Mouse (Mus musculus) heart, postnatal 25 days (tissue): ENCODE results near the gene Gtf2h5. TPM values are rescaled to one million over a fixed set of nuclear protein-coding genes. Genes with fewer than 3 reads are reported as not detected.

Experiments used
- DNase-seq: peaks from one replicate; pipeline ENCODE4 v3.0.0; 2022; ENCODE audit warnings: low spot score
- intact Hi-C: fragments of 180-260 bp; cut with DNase I; formaldehyde crosslinking; loops from one replicate; pipeline ENCODE4 v1.15.1; 2025
- total RNA-seq, 2 experiments: library from RNA; stranded (reverse); gene quantifications; 2 replicates each; pipeline ENCODE4 v1.2.3; 2021

Gtf2h5 gene
- total RNA-seq, result 10 to 100 TPM; 68.5 to 68.6 TPM

- peak; percentile 95 for DNase-seq
- intact Hi-C loops, result no loop called here
These were observed at the start of gene Gtf2h5, which contains the start of gene Serac1 for GRCm38 (mm10) chr17:6079287-6080122. Gtf2h5 (plus strand) TSS chr17:6079786. Serac1 (minus strand) TSS chr17:6079741.

GRCm38 (mm10) chr17:6035661-6036060, 43.9 kb upstream of the Gtf2h5 start:
- DNase-seq, result no peak

DNA sequence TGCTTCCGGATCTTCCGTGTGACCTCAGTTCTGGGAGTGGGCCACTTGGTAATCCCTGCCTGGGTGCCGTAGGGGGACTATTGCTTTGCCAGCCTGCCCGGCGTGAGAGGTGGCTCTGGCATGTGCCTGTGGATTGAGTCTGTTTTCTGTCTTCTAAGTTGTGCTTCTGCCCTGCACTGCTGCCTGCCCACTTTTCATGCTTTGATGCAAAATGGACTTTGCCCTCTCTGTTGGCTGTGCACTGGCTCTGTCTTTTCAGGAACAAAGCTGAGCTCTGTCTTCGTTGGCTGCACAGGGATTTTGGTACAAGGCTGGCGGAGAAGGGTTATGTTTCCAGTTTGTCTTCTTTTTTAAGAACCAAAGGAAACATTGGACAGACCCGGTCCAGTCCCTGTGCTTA, 43.1 kb upstream of the Gtf2h5 start:
- intact Hi-C loops, result no loop called here

More at GRCm38 (mm10) chr17:6035661-6036060, 43.9 kb upstream of the Gtf2h5 start:
- intact Hi-C loops, result no loop called here

GRCm38 (mm10) chr17:6036872-6037271, 42.7 kb upstream of the Gtf2h5 start:
- no peak for DNase-seq
- intact Hi-C loops, result no loop called here

More for the DNA sequence above, 43.1 kb upstream of the Gtf2h5 start:
- no peak for DNase-seq

DNA sequence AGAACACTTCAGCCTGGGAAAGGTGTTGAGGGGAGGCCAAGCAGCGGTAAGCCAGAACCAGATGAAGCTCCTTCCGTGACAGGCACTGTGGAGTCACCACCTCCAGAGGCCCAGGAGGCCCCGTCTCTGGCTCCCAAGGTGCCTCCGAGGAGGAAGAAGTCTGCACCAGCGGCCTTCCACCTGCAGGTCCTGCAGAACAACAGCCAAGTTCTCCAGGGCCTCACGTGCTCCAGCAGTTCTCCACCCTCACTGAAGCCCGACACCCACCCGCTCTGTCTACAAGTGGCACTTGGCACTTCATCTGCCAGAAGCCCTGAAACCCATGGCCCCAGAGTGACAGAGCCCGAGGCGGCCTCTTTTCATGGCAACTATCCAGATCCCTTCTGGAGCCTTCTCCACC, 42.1 kb upstream of the Gtf2h5 start:
- DNase-seq, result no peak
- intact Hi-C loops, result no loop called here

- no peak for DNase-seq
- intact Hi-C loops, result no loop called here
These were observed 26.8 kb upstream of the Gtf2h5 start for GRCm38 (mm10) chr17:6052801-6053200.

DNA sequence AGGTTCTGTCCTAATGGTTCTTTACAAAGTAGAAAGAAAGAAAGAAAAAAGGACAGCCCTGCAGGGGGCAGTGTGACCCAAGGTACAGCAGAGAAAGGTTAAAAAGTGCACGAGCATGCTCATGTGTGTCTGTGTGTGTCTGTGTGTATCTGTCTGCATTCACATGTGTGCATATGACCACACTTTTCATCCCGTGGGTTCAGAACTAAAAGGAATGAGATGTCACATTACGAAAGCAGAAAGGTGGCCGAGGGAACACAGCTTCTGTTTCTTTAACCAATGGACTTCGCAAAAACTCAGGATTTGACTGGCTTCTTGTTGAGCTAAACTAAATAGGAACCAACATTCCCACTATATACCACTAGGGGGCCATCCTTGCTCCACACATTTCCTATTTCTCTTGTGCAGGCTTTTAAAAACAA, 24.6 kb upstream of the Gtf2h5 start:
- intact Hi-C loops, result no loop called here

GRCm38 (mm10) chr17:6062793-6063192, 16.8 kb upstream of the Gtf2h5 start:
- intact Hi-C loops, result no loop called here
- no peak for DNase-seq

More for the DNA sequence above, 24.6 kb upstream of the Gtf2h5 start:
- DNase-seq, result no peak

DNA sequence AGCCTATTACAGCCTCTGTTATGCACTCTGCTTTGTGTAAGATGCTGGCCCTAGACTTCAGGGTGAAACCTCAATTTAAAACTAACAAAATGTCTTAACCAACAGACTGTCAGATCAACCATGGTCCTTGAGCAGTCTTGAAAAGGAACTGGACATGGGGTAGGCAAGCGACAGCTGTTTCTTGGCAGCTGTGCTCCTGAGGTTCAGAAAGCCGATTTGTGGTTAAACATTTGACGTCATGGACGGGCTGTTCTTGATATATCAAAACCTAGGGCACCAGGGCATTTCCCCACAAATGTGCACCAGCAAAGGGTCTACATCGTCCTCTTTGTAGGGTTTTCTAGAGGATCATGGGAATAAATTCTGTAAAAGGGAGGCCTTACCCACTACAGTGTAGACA, 16.1 kb upstream of the Gtf2h5 start:
- intact Hi-C loops, result no loop called here
- DNase-seq, result no peak

DNA sequence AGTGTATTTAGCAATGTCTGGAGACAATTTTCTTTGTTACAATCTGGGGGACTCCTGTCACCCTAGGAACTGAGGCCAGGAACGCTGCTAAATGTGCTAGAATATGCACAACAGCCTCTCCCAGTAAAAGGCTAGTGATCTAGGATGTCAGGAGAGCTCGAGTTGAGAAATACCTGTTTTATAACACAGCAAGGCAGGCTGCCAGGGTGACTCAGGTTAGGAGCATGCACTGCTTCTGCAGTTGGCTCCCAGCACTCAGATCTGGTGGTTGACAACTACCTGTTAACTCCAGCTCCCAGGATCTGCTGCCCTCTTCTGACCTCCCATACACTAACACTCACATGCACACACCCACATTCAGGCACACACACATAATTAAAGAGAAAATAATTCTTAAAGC, 13.6 kb upstream of the Gtf2h5 start:
- no peak for DNase-seq
- intact Hi-C loops, result no loop called here

GRCm38 (mm10) chr17:6067613-6068012, 12.0 kb upstream of the Gtf2h5 start:
- no peak for DNase-seq
- intact Hi-C loops, result no loop called here

DNA sequence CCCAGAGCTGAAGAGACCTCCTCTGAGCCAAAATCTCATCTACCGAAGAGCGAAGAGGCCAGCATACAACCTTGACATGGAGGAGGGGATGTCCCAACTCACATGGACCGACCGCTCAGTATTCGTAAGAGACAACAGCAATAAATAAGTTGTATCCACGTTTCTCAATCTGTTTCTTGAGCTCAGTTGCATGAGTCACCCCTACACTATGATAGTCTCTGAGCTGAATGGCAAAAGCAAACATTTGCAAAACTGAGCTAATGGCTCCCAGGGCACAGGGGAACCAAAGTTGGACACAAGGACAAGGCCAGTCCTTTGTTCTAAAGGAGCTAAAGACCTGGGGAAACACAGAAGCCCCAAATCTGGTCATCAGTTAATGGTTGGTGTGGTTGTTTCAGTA, 9.7 kb upstream of the Gtf2h5 start:
- intact Hi-C loops, result no loop called here
- DNase-seq, result no peak

DNA sequence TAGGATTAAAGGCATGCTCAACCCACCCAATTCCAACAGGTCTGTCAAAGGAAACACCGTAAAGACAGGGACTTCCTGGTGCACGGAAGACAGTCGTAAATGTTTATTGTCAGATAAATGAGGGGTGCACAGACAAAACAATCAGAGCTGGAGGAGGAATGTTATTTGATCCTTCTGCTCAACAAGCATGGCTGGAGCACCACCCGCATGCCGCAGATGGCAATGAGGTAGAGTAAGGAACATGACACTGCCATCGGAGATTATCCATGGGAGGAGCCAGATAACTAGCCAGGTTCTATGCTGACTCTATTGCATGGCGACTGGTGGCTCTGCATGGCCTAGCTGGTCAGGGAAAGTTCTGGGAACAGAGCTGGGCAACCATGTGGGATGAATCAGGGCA, 6.2 kb upstream of the Gtf2h5 start:
- DNase-seq, result no peak
- intact Hi-C loops, result no loop called here

- intact Hi-C loops, result no loop called here
- no peak for DNase-seq
These were observed 3.8 kb downstream of the Gtf2h5 start for GRCm38 (mm10) chr17:6083323-6083890.

GRCm38 (mm10) chr17:6091604-6092003, 12.0 kb downstream of the Gtf2h5 start:
- DNase-seq, result no peak
- intact Hi-C loops, result no loop called here

GRCm38 (mm10) chr17:6095579-6095978, 16.0 kb downstream of the Gtf2h5 start:
- no peak for DNase-seq
- intact Hi-C loops, result no loop called here

DNA sequence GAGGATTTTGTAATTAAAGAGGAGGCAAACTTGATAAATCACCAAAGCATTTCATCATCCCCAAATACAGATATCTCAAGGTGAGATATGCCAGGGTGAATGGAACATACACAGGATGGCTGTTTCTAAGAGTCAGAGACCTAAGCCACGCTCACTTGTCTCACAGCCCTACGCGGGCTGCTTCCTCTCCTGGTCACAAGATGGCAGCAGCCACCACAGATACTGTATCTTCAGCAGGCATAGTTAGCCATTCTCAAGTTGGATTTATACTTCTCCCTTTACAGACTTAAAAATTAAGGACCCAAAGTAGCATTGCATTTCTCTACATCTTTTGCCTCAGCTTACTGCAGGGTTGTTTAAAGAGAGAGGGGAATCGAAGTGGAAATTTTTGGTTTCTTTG, 18.3 kb downstream of the Gtf2h5 start:
- intact Hi-C loops, result no loop called here

DNA sequence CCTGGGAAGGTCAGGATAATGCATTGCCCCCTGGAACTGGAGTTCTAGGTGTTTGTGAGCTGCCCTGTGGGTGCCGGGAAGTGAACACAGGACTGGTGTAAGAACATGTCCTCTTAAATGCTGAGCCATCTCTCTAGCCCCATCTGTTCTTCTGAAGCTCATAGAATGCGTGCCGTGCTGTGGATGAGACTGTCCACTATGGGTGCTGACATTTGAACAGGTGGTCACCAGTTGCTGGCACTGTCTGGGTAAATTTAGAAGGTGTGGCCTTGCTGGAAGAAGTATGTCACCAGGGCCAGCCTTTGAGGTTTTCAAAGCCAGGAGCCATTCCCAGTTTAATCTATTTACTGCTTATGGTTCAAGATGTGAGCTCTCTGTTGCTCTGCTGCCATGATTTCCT, 22.7 kb downstream of the Gtf2h5 start:
- intact Hi-C loops, result no loop called here

More for the DNA sequence above, 18.3 kb downstream of the Gtf2h5 start:
- DNase-seq, result no peak

GRCm38 (mm10) chr17:6103566-6103965, 24.0 kb downstream of the Gtf2h5 start:
- no peak for DNase-seq
- intact Hi-C loops, result no loop called here

More for the DNA sequence above, 22.7 kb downstream of the Gtf2h5 start:
- no peak for DNase-seq

DNA sequence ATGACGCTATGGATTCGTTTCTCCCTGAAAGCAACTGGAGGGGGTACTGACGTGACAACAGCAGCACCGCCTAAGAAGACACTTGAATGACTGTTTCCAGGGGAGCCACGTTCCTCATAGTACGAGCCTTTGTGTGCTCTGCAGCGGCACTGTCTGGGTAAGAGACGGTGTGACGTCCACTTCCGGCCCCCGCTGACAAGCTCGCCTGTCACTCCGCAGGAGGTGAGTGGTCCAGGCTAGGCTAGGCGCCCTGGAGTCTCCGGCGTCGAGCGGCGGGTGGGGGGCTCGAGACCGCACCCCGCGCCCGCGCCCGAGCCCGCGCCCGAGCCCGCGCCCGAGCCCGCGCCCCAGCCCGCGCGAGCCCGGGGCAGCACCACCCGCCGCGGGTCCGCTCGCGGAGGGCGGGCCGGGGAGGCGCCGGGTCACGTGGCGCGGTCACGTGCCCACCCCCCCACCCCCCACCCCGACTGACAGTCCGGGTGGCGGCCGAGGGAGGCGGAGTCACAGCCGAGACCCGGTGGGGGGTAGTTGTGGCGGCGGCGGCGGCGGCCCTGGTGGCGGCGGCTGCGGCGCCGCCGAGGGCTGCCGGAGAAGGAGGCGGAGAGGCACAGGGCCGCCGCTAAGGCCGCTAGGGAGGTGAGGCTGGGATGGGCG, 26.9 kb downstream of the Gtf2h5 start, which contains the start of gene Tulp4:
Gene Tulp4 (plus strand): TSS at position 77 of the 654 bp plus-strand sequence.
- peak; percentile 78 for DNase-seq
- intact Hi-C loops, result loop anchor here (5.0 kb wide), 2 partner anchors 56 to 111 kb away; no protein-coding TSS in a partner anchor
